Mouse (Mus musculus): ENCODE data around the gene Cenpu. TPM values are rescaled to one million over a fixed set of nuclear protein-coding genes. Genes with fewer than 3 reads are reported as not detected.

Cenpu gene
- polyA plus RNA-seq, 1 experiment from 2014 or later: 6.3 TPM

DNA sequence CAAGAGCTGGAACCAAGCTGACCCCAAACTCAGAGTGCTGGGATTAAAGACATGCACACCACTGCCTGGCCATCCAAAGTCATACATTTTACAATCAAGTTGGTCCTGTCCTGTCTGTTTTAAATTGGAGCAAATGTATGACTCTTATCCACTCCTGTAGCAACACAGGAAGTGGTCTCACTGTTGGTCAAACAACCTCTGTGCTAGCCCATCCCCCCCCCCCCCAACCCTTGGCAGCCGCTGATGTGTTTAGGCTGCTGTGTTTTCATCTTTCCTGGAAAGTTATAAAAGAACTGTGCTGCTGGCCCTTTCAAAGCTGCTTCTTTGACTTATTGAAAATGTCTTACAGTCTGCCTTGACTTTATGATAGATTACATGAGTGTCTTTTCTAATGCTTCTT, 73.3 kb downstream of the Cenpu start:
- Histone ChIP-seq H3K9ac (replicated peaks) (no peak overlapping the region), H3K4me1 (peaks cover 12% of the 10 kb centered on the region), H3K9me3 (replicated peaks) (no peaks in the 10 kb centered on the region), H3K27ac (replicated peaks) (no peak overlapping the region), H3K4me2 (no peak overlapping the region), H3K4me3 (replicated peaks) (no peak overlapping the region), H3K27me3 (replicated peaks) (no peaks in the 10 kb centered on the region), H3K36me3 (peaks cover 8% of the 10 kb centered on the region)
- no peak for ATAC-seq (ENCODE audit: low FRiP score)
- 67% methylated on average over 1 of the region's 1 CpGs for WGBS

DNA sequence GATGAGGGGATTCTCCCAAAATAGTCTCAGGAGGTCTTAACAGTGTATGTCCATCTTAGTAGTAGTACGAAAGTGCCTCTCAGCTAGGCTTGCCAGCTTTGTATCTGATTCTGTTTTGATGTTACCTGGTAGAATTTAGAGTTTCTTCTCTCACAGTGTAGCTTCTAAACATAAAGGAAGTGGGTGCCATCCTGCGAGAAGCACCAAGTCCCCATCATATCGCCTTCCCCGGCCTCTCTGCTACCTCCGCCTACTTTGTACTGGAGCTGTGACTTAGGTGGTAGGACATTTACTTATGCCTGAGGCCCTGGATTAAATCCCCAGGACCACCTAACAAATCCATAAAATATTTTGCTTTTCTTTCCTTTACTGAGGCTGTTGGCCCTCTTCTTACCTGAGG, 74.8 kb downstream of the Cenpu start:
- Histone ChIP-seq H3K4me1 (peaks cover 12% of the 10 kb centered on the region), H3K4me2 (no peak overlapping the region), H3K36me3 (peaks cover 19% of the 10 kb centered on the region), H3K9ac (replicated peaks) (no peak overlapping the region), H3K27ac (replicated peaks) (no peak overlapping the region), H3K27me3 (replicated peaks) (no peaks in the 10 kb centered on the region), H3K4me3 (replicated peaks) (no peak overlapping the region), H3K9me3 (replicated peaks) (no peaks in the 10 kb centered on the region)
- WGBS: 97% methylated on average over 5 of the region's 5 CpGs
- ATAC-seq (ENCODE audit: low FRiP score): no peak

DNA sequence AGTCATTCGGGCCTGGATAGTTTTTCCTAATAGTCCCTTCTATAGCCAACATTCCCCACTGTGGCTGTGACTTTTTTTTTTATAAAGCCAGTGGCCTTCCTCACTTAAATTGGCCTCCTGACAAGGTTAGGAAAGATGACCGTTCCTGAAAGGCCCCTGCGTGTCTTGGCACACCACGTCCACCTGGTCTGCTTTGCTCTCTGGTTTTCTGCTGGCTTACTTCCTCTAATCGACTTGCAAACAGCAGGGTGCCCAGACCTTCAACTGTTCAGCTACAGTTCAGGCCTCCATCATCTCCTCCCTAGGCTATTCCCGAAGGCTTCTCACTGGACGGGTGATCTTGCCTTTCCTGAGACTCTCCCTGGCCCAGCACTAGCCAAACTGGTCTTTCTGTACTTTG, 76.1 kb downstream of the Cenpu start:
- H3K9ac ChIP-seq (replicated peaks): no peak overlapping the region
- ATAC-seq (ENCODE audit: low FRiP score): no peak
- H3K4me3 ChIP-seq (replicated peaks): no peak overlapping the region
- H3K4me2 ChIP-seq: no peak overlapping the region
- H3K36me3 ChIP-seq: peaks cover 24% of the 10 kb centered on the region
- H3K4me1 ChIP-seq: 0 out of 2 replicates have a peak, but pooled peaks cover 3% of the 10 kb centered on the region
- H3K27me3 ChIP-seq (replicated peaks): no peaks in the 10 kb centered on the region
- H3K27ac ChIP-seq (replicated peaks): no peak overlapping the region
- H3K9me3 ChIP-seq (replicated peaks): no peaks in the 10 kb centered on the region
- WGBS: 74% methylated on average over 7 of the region's 7 CpGs

DNA sequence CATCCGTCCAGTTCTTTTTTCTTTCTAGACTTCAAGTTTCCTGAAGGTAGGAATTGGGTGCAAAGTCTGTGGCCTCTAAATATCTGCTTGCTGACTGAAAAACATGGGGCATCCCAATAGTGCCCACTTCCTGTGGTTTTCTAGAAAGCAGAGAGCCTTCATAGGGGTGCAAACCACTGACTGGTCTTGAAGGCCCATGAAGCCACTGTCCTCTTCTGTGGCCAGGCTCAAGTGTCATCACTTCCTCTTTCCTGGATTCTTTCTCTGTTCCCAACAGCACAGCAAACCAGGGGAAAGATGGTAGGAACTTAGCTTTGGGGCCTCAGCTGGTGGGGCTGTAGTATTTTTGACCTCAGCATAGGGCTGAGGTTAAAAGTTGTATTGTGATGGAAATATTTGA, 76.8 kb downstream of the Cenpu start:
- Histone ChIP-seq H3K27me3 (replicated peaks) (no peaks in the 10 kb centered on the region), H3K4me1 (0 out of 2 replicates have a peak, but pooled peaks cover 3% of the 10 kb centered on the region), H3K4me2 (no peak overlapping the region), H3K36me3 (peaks cover 32% of the 10 kb centered on the region), H3K9me3 (replicated peaks) (no peaks in the 10 kb centered on the region), H3K27ac (replicated peaks) (no peak overlapping the region), H3K4me3 (replicated peaks) (no peak overlapping the region), H3K9ac (replicated peaks) (no peak overlapping the region)
- ATAC-seq (ENCODE audit: low FRiP score): no peak
- 95% methylated on average over 1 of the region's 1 CpGs for WGBS

Other genes starting within 250 kb of the Cenpu start
- 17.0 and 17.2 TPM in 2 replicates for gene Acsl1, start 81.0 kb upstream of the Cenpu start, polyA plus RNA-seq (2015; fragmentation: Nextera tagmentation; extraction: Ambion mirVana)
- 8.4 and 9.5 TPM in 2 replicates for gene Primpol, start 65.2 kb downstream of the Cenpu start, polyA plus RNA-seq (2015; fragmentation: Nextera tagmentation; extraction: Ambion mirVana)
- gene Casp3, start 65.3 kb downstream of the Cenpu start, polyA plus RNA-seq (2015; fragmentation: Nextera tagmentation; extraction: Ambion mirVana): 192 and 212 TPM in 2 replicates
- 10.2 and 18.6 TPM in 2 replicates for gene Irf2, start 187.7 kb downstream of the Cenpu start, polyA plus RNA-seq (2015; fragmentation: Nextera tagmentation; extraction: Ambion mirVana)